Mouse (Mus musculus): Measurements from ENCODE around the gene Arf3. TPM values are rescaled to one million over a fixed set of nuclear protein-coding genes. Genes with fewer than 3 reads are reported as not detected.

Arf3 gene
- polyA plus RNA-seq, 1 experiment = 72.0 TPM

DNA sequence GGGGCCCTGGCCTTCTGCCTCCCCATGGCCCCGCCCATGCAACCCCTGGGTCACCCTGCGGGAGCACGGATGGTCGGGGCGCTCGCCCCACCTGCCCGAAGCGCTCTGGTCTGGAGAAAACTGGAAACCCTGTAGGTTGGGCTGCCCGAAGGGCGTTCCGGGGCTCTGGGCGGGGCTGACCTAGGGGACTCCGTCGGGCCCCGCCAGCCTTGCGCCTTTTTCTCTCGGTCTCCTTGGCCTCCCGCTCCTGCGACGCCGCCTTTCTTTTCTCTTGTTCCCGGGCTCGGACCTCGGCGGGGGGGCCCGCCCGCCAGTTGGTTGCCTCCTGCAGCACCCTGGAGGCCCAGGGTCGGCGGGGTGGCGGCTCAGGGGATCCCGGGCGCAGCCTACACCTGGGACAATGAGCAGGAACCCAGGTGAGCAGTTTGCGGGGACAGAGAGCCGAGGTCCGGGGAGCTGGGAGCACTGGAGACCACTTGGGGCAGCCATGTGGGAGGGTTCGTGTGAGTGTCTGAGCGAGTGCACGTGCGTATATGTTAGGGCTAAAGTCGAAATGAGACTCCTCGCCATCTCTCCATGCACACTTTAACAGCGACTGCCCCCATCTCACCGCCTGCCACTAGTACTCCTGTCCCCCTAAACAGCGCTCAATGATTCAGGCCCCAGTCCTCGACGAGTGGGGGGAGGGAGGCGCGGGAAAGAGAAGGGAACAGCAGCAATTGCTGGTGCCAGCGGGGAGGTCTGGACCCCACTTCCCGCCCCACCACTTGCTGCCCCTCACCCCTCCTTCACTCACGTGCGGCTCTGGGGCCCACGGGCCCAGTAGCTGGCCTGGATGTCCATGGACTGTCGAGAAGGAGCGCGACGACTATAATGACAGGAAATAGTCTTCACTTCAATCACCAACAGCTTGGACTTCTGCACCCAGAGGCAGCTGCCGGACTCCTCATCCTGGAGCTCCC, 44.1 kb upstream of the Arf3 start:
- no peak overlapping the region for H3ac ChIP-seq (ENCODE audit: control insufficient read depth, insufficient read length)
- no peak overlapping the region for H3K4me2 ChIP-seq (ENCODE audit: low read depth)
- TF ChIP-seq SRF (IDR thresholded peaks at IDR 0.05; ENCODE audit: control insufficient read depth, insufficient read length, low read depth) (no peak), E2F4 (IDR thresholded peaks at IDR 0.05; ENCODE audit: insufficient read depth) (no peak), CEBPB (IDR thresholded peaks at IDR 0.05; ENCODE audit: insufficient read depth, poor library complexity, severe bottlenecking) (no peak), TCF3 (IDR thresholded peaks at IDR 0.05; ENCODE audit: insufficient read length, low read depth) (no peak), REST (IDR thresholded peaks at IDR 0.05; ENCODE audit: insufficient read depth, insufficient read length) (no peak), TCF12 (IDR thresholded peaks at IDR 0.05; ENCODE audit: insufficient read depth, poor library complexity, severe bottlenecking) (no peak), MAX (IDR thresholded peaks at IDR 0.05; ENCODE audit: low read depth) (no peak), USF1 (IDR thresholded peaks at IDR 0.05; ENCODE audit: low read depth) (no peak), MYOD1 (IDR thresholded peaks at IDR 0.05; ENCODE audit: control insufficient read depth in 1 of 3, insufficient read length in 2 of 3, low read depth in 2 of 3) (no peak), MYOG (IDR thresholded peaks at IDR 0.05; ENCODE audit: control insufficient read depth in 1 of 3, insufficient read depth in 1 of 3, insufficient read length in 2 of 3, low read depth in 2 of 3) (no peak), POLR2A (IDR thresholded peaks at IDR 0.05; ENCODE audit: insufficient read length, low read depth) (no peak), POLR2AphosphoS2 (IDR thresholded peaks at IDR 0.05; ENCODE audit: insufficient read length, low read depth) (no peak)
- peaks cover 21% of the 10 kb centered on the region for H3K27me3 ChIP-seq (ENCODE audit: control insufficient read depth, insufficient read depth, insufficient read length)
- H3K4me3 ChIP-seq = no peak overlapping the region
- no peaks in the 10 kb centered on the region for H3K79me2 ChIP-seq (ENCODE audit: control insufficient read depth, insufficient read depth)
- peaks cover 4% of the 10 kb centered on the region for H3K36me3 ChIP-seq (ENCODE audit: control insufficient read depth, insufficient read depth)

DNA sequence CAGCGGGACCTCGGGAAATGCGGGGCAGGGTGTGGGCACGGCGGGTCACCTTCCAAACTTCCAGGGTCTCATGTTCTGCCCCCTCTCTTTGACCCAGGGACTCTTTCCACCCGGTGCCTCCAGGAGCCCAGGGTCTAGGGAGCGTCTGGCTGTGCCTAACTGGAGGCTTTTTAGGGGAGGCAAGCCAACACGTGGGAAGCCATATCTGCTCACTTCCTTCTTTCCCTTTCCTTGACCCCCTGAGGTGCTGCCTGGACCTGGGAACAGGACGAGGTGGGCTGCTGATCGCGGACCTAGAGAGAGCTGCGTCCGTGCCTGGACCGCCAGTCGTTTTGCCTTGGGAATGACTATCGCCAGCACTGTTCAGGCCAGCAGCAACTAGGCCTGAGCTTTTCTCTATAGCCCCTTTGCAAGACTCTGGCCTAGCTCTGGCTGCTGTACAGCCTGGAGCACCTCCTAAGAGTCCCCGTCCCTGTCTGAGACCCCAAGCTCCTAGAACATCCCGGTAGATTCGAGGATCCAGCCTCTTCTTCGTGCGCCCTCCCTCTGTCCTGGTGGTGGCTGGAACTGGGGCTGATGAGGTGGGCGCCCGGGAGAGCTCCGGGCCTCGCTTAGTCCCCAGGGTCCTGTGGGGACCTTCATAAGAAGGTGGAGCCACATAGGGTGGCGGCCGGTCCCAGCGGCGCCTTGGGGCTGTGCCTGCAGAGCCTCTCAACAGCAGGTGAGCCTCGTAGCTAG, 43.2 kb upstream of the Arf3 start:
- no peak overlapping the region for H3ac ChIP-seq (ENCODE audit: control insufficient read depth, insufficient read length)
- H3K4me2 ChIP-seq (ENCODE audit: low read depth) = peak overlapping the region; percentile 44
- H3K79me2 ChIP-seq (ENCODE audit: control insufficient read depth, insufficient read depth) = no peaks in the 10 kb centered on the region
- TF ChIP-seq MYOD1 (IDR thresholded peaks at IDR 0.05; ENCODE audit: control insufficient read depth in 1 of 3, insufficient read length in 2 of 3, low read depth in 2 of 3) (no peak), E2F4 (IDR thresholded peaks at IDR 0.05; ENCODE audit: insufficient read depth) (no peak), MAX (IDR thresholded peaks at IDR 0.05; ENCODE audit: low read depth) (no peak), REST (IDR thresholded peaks at IDR 0.05; ENCODE audit: insufficient read depth, insufficient read length) (no peak), USF1 (IDR thresholded peaks at IDR 0.05; ENCODE audit: low read depth) (no peak), POLR2AphosphoS2 (IDR thresholded peaks at IDR 0.05; ENCODE audit: insufficient read length, low read depth) (no peak), POLR2A (IDR thresholded peaks at IDR 0.05; ENCODE audit: insufficient read length, low read depth) (no peak), MYOG (IDR thresholded peaks at IDR 0.05; ENCODE audit: control insufficient read depth in 1 of 3, insufficient read depth in 1 of 3, insufficient read length in 2 of 3, low read depth in 2 of 3) (no peak), TCF12 (IDR thresholded peaks at IDR 0.05; ENCODE audit: insufficient read depth, poor library complexity, severe bottlenecking) (no peak), SRF (IDR thresholded peaks at IDR 0.05; ENCODE audit: control insufficient read depth, insufficient read length, low read depth) (no peak), TCF3 (IDR thresholded peaks at IDR 0.05; ENCODE audit: insufficient read length, low read depth) (no peak), CEBPB (IDR thresholded peaks at IDR 0.05; ENCODE audit: insufficient read depth, poor library complexity, severe bottlenecking) (no peak)
- no peak overlapping the region for H3K4me3 ChIP-seq
- no peaks in the 10 kb centered on the region for H3K36me3 ChIP-seq (ENCODE audit: control insufficient read depth, insufficient read depth)
- H3K27me3 ChIP-seq (ENCODE audit: control insufficient read depth, insufficient read depth, insufficient read length) = peaks cover 21% of the 10 kb centered on the region

DNA sequence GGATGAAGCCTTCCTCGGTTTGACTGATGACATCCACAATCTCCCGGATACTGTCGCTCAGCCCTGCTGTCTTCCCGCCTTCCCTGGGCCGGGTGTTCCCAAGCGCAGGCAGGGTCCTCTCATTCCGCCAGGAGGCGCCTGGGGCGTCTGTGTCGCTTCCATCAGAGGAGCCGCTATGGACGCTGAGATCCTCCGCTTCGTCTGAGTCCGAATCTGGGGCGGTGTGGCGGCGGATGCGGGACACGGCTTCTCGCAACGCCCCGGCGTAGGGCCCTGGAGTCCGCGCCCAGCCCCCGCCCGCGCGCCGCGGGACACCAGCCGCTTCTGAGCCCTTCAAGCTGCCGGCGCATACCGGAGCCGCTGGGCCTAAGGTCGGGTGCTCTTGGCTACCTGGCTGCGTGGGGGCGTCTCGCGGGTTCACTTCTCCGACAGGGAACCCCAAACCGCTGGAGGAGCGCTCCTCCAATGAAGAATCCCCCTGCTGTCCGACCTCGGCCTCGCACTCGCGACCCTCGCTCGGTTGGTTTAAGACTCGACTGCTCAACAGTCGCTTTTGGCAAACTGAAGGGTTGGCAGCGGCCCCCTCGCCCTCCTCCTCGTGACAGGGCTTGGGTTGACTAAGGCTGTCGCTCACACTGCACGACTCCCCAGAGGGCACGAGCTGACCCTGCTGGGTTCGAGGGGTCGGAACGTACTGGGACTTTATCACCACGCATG, 42.5 kb upstream of the Arf3 start:
- TF ChIP-seq MYOG (IDR thresholded peaks at IDR 0.05; ENCODE audit: control insufficient read depth in 1 of 3, insufficient read depth in 1 of 3, insufficient read length in 2 of 3, low read depth in 2 of 3) (no peak), MYOD1 (IDR thresholded peaks at IDR 0.05; ENCODE audit: control insufficient read depth in 1 of 3, insufficient read length in 2 of 3, low read depth in 2 of 3) (no peak), CEBPB (IDR thresholded peaks at IDR 0.05; ENCODE audit: insufficient read depth, poor library complexity, severe bottlenecking) (no peak), USF1 (IDR thresholded peaks at IDR 0.05; ENCODE audit: low read depth) (no peak), REST (IDR thresholded peaks at IDR 0.05; ENCODE audit: insufficient read depth, insufficient read length) (no peak), TCF12 (IDR thresholded peaks at IDR 0.05; ENCODE audit: insufficient read depth, poor library complexity, severe bottlenecking) (no peak), POLR2AphosphoS2 (IDR thresholded peaks at IDR 0.05; ENCODE audit: insufficient read length, low read depth) (no peak), TCF3 (IDR thresholded peaks at IDR 0.05; ENCODE audit: insufficient read length, low read depth) (no peak), E2F4 (IDR thresholded peaks at IDR 0.05; ENCODE audit: insufficient read depth) (no peak), POLR2A (IDR thresholded peaks at IDR 0.05; ENCODE audit: insufficient read length, low read depth) (no peak), MAX (IDR thresholded peaks at IDR 0.05; ENCODE audit: low read depth) (no peak), SRF (IDR thresholded peaks at IDR 0.05; ENCODE audit: control insufficient read depth, insufficient read length, low read depth) (no peak)
- Histone ChIP-seq H3K4me2 (ENCODE audit: low read depth) (peak overlapping the region; percentile 44), H3ac (ENCODE audit: control insufficient read depth, insufficient read length) (no peak overlapping the region), H3K36me3 (ENCODE audit: control insufficient read depth, insufficient read depth) (no peaks in the 10 kb centered on the region), H3K27me3 (ENCODE audit: control insufficient read depth, insufficient read depth, insufficient read length) (peaks cover 27% of the 10 kb centered on the region), H3K79me2 (ENCODE audit: control insufficient read depth, insufficient read depth) (no peaks in the 10 kb centered on the region), H3K4me3 (no peak overlapping the region)

DNA sequence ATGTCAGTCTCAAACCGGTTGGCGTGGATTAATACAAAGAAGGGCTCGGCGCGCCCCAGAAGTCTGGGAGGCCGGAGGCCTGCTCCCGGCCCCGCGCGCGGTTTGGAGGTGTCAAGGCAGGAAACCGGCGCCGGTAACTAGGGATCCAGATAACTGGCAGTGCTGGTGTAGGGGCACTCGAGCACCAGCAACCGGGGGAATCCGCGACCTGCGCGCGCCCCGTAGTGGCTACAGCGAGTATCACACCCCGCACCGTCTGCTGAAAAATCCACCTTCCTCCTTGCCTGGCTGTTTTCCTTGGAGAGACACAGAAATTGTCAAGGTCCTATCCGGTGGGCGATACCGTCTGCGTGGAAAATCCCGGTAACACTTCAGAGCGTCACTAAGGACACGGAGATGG, 41.0 kb upstream of the Arf3 start:
- Histone ChIP-seq H3K79me2 (ENCODE audit: control insufficient read depth, insufficient read depth) (no peaks in the 10 kb centered on the region), H3K4me3 (no peak overlapping the region), H3ac (ENCODE audit: control insufficient read depth, insufficient read length) (no peak overlapping the region), H3K4me2 (ENCODE audit: low read depth) (peak overlapping the region; percentile 68), H3K27me3 (ENCODE audit: control insufficient read depth, insufficient read depth, insufficient read length) (peaks cover 32% of the 10 kb centered on the region), H3K36me3 (ENCODE audit: control insufficient read depth, insufficient read depth) (no peaks in the 10 kb centered on the region)
- TF ChIP-seq CEBPB (IDR thresholded peaks at IDR 0.05; ENCODE audit: insufficient read depth, poor library complexity, severe bottlenecking) (no peak), MAX (IDR thresholded peaks at IDR 0.05; ENCODE audit: low read depth) (no peak), TCF3 (IDR thresholded peaks at IDR 0.05; ENCODE audit: insufficient read length, low read depth) (no peak), POLR2A (IDR thresholded peaks at IDR 0.05; ENCODE audit: insufficient read length, low read depth) (no peak), MYOG (IDR thresholded peaks at IDR 0.05; ENCODE audit: control insufficient read depth in 1 of 3, insufficient read depth in 1 of 3, insufficient read length in 2 of 3, low read depth in 2 of 3) (no peak), SRF (IDR thresholded peaks at IDR 0.05; ENCODE audit: control insufficient read depth, insufficient read length, low read depth) (no peak), E2F4 (IDR thresholded peaks at IDR 0.05; ENCODE audit: insufficient read depth) (no peak), MYOD1 (IDR thresholded peaks at IDR 0.05; ENCODE audit: control insufficient read depth in 1 of 3, insufficient read length in 2 of 3, low read depth in 2 of 3) (no peak), TCF12 (IDR thresholded peaks at IDR 0.05; ENCODE audit: insufficient read depth, poor library complexity, severe bottlenecking) (no peak), REST (IDR thresholded peaks at IDR 0.05; ENCODE audit: insufficient read depth, insufficient read length) (no peak), POLR2AphosphoS2 (IDR thresholded peaks at IDR 0.05; ENCODE audit: insufficient read length, low read depth) (no peak)
